Mouse (Mus musculus) liver, embryonic 14.5 days (tissue): Measurements from ENCODE around the gene Gm43064.

Source experiments
- CTCF ChIP-seq: IDR thresholded peaks from 2 replicates; pipeline ENCODE4 v1.5.1; 2016; ENCODE audit warnings: antibody characterized with exemption, low read depth, control low read depth
- EP300 ChIP-seq: IDR thresholded peaks from 2 replicates; pipeline ENCODE4 v1.6.1; 2016; ENCODE audit warnings: antibody characterized with exemption, low read depth

DNA sequence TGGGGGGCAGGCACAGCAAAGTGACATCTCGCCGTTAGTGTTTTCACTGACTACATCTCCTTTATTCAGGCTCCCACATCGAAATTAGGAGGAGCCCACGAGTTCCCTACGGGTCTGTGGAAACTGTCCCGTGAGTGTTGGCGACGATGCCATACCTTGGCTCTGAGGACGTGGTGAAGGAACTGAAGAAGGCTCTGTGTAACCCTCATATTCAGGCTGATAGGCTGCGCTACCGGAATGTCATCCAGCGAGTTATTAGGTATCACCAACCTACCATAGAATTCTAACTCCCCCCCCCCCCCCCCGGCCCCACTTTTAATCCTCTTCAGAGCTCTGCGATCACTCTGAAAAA lies 402 bp downstream of the Gm43064 start:
- TF ChIP-seq CTCF (no peak), EP300 (no peak)
